Mouse (Mus musculus): ENCODE data around the gene Wipf2. TPM values are rescaled to one million over a fixed set of nuclear protein-coding genes. Genes with fewer than 3 reads are reported as not detected.
"Not testable (repeated sequence)": the region's sequence is repeated elsewhere in the genome, so short reads cannot be mapped to it uniquely, and the experiment has no call there.

The Wipf2 gene
- 35.2 and 36.5 TPM in 2 replicates for polyA plus RNA-seq (2012; rRNA removed)

- Histone ChIP-seq H3K27ac (ENCODE audit: insufficient read depth, low read length) (peak within 1 kb of the TSS; percentile 38), H3K4me1 (ENCODE audit: control insufficient read depth, insufficient read depth, low read length) (peaks cover 4% of the 10 kb centered on the region), H3K4me3 (ENCODE audit: insufficient read depth, low read length) (peak within 1 kb of the TSS; percentile 76)
- TF ChIP-seq CTCF (IDR thresholded peaks at IDR 0.05; ENCODE audit: extremely low read depth, insufficient read depth, low read length) = peak; percentile 28; the same call in 1 of the 2 replicates
- TF ChIP-seq POLR2A (IDR thresholded peaks at IDR 0.05; ENCODE audit: extremely low read depth, insufficient read depth, low read length) = peak; percentile 66; the same call in 1 of the 2 replicates
These were observed at the start of gene Wipf2 for GRCm38 (mm10) chr11:98863028-98863750. Gene Wipf2 (plus strand): TSS chr11:98863638.

GRCm38 (mm10) chr11:98816706-98817239 lies 46.7 kb upstream of the Wipf2 start:
- no peak overlapping the region for H3K27ac ChIP-seq (ENCODE audit: insufficient read depth, low read length)
- TF ChIP-seq POLR2A (IDR thresholded peaks at IDR 0.05; ENCODE audit: extremely low read depth, insufficient read depth, low read length) = no peak
- TF ChIP-seq CTCF (IDR thresholded peaks at IDR 0.05; ENCODE audit: extremely low read depth, insufficient read depth, low read length) = no peak
- H3K4me3 ChIP-seq (ENCODE audit: insufficient read depth, low read length) = no peak overlapping the region
- H3K4me1 ChIP-seq (ENCODE audit: control insufficient read depth, insufficient read depth, low read length) = no peaks in the 10 kb centered on the region

GRCm38 (mm10) chr11:98820968-98821367 lies 42.5 kb upstream of the Wipf2 start:
- Histone ChIP-seq H3K4me1 (ENCODE audit: control insufficient read depth, insufficient read depth, low read length) (no peaks in the 10 kb centered on the region), H3K27ac (ENCODE audit: insufficient read depth, low read length) (no peak overlapping the region), H3K4me3 (ENCODE audit: insufficient read depth, low read length) (no peak overlapping the region)
- TF ChIP-seq CTCF (IDR thresholded peaks at IDR 0.05; ENCODE audit: extremely low read depth, insufficient read depth, low read length) (no peak), POLR2A (IDR thresholded peaks at IDR 0.05; ENCODE audit: extremely low read depth, insufficient read depth, low read length) (no peak)

DNA sequence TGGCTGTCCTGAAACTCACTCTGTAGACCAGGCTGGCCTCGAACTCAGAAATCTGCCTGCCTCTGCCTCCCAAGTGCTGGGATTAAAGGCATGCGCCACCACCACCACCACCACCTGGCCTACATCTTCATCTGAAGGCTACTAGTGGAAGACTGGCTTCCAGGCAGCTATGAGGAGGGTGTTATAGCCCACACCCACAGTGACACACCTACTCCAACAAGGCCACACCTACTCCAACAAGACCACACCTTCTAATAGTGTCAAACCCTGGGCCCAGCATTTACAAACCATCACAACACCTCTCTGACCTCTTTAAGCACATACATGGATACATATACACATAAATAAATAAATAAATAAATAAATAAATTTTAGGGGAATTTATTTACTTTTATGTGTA lies 37.4 kb upstream of the Wipf2 start:
- H3K4me3 ChIP-seq (ENCODE audit: insufficient read depth, low read length); H3K27ac ChIP-seq (ENCODE audit: insufficient read depth, low read length); H3K4me1 ChIP-seq (ENCODE audit: control insufficient read depth, insufficient read depth, low read length): not testable (repeated sequence)

GRCm38 (mm10) chr11:98827877-98828276 lies 35.6 kb upstream of the Wipf2 start:
- H3K4me3 ChIP-seq (ENCODE audit: insufficient read depth, low read length) = no peak overlapping the region
- no peak overlapping the region for H3K27ac ChIP-seq (ENCODE audit: insufficient read depth, low read length)
- peaks cover 1% of the 10 kb centered on the region; the same call in 1 of the 2 replicates for H3K4me1 ChIP-seq (ENCODE audit: control insufficient read depth, insufficient read depth, low read length)
- TF ChIP-seq POLR2A (IDR thresholded peaks at IDR 0.05; ENCODE audit: extremely low read depth, insufficient read depth, low read length) (no peak), CTCF (IDR thresholded peaks at IDR 0.05; ENCODE audit: extremely low read depth, insufficient read depth, low read length) (no peak)

GRCm38 (mm10) chr11:98829091-98829775 lies 34.2 kb upstream of the Wipf2 start:
- TF ChIP-seq CTCF (IDR thresholded peaks at IDR 0.05; ENCODE audit: extremely low read depth, insufficient read depth, low read length) (peak; percentile 92), POLR2A (IDR thresholded peaks at IDR 0.05; ENCODE audit: extremely low read depth, insufficient read depth, low read length) (no peak)
- no peak overlapping the region for H3K27ac ChIP-seq (ENCODE audit: insufficient read depth, low read length)
- peaks cover 1% of the 10 kb centered on the region; the same call in 1 of the 2 replicates for H3K4me1 ChIP-seq (ENCODE audit: control insufficient read depth, insufficient read depth, low read length)
- no peak overlapping the region for H3K4me3 ChIP-seq (ENCODE audit: insufficient read depth, low read length)

DNA sequence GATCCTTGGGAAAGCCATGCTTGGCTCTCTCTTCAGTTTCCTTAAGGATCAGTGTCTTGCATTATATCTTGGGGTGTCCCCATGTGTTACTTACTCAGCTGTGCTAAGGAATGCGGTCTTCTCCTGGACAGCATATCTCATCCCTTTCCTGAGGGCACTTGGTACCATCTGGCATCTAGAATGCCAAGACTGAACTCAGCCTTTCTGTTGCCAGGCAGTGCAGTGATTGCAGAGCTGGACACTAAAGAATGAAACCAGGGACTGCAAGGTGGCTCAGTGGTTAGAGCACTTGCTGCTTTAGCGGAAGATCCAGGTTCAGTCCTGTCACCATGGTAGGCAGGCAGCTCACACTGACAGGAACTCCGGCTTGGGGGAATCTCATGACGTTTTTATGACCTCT lies 33.6 kb upstream of the Wipf2 start:
- H3K4me3 ChIP-seq (ENCODE audit: insufficient read depth, low read length) = no peak overlapping the region
- peaks cover 3% of the 10 kb centered on the region; the same call in 1 of the 2 replicates for H3K4me1 ChIP-seq (ENCODE audit: control insufficient read depth, insufficient read depth, low read length)
- no peak for TF ChIP-seq CTCF (IDR thresholded peaks at IDR 0.05; ENCODE audit: extremely low read depth, insufficient read depth, low read length)
- TF ChIP-seq POLR2A (IDR thresholded peaks at IDR 0.05; ENCODE audit: extremely low read depth, insufficient read depth, low read length) = no peak
- no peak overlapping the region for H3K27ac ChIP-seq (ENCODE audit: insufficient read depth, low read length)

GRCm38 (mm10) chr11:98835296-98835695 lies 28.1 kb upstream of the Wipf2 start:
- peak overlapping the region; percentile 19; the same call in 1 of the 2 replicates for H3K27ac ChIP-seq (ENCODE audit: insufficient read depth, low read length)
- no peak for TF ChIP-seq POLR2A (IDR thresholded peaks at IDR 0.05; ENCODE audit: extremely low read depth, insufficient read depth, low read length)
- TF ChIP-seq CTCF (IDR thresholded peaks at IDR 0.05; ENCODE audit: extremely low read depth, insufficient read depth, low read length) = no peak
- peaks cover 7% of the 10 kb centered on the region; the same call in 1 of the 2 replicates for H3K4me1 ChIP-seq (ENCODE audit: control insufficient read depth, insufficient read depth, low read length)
- H3K4me3 ChIP-seq (ENCODE audit: insufficient read depth, low read length) = no peak overlapping the region

GRCm38 (mm10) chr11:98835725-98836124 lies 27.7 kb upstream of the Wipf2 start:
- no peak for TF ChIP-seq CTCF (IDR thresholded peaks at IDR 0.05; ENCODE audit: extremely low read depth, insufficient read depth, low read length)
- TF ChIP-seq POLR2A (IDR thresholded peaks at IDR 0.05; ENCODE audit: extremely low read depth, insufficient read depth, low read length) = no peak
- H3K4me1 ChIP-seq (ENCODE audit: control insufficient read depth, insufficient read depth, low read length) = peaks cover 7% of the 10 kb centered on the region; the same call in 1 of the 2 replicates
- no peak overlapping the region for H3K27ac ChIP-seq (ENCODE audit: insufficient read depth, low read length)
- no peak overlapping the region; the same call in 1 of the 2 replicates for H3K4me3 ChIP-seq (ENCODE audit: insufficient read depth, low read length)
